Mouse (Mus musculus) cerebellum, adult 2 months (tissue): ENCODE measurements around the gene Sgk2.

Experiments
- CTCF ChIP-seq: fragments of 200-500 bp; IDR thresholded peaks from 2 replicates; pipeline ENCODE4 v1.5.1; 2011; ENCODE audit warnings: low read depth, mild to moderate bottlenecking, control low read depth, low read length, moderate library complexity, borderline replicate concordance; ENCODE audit not compliant: insufficient read depth
- POLR2A ChIP-seq: fragments of 200-500 bp; IDR thresholded peaks from 2 replicates; pipeline ENCODE4 v1.6.1; 2011; ENCODE audit warnings: low read length, control low read depth, borderline replicate concordance; ENCODE audit not compliant: insufficient read depth

GRCm38 (mm10) chr2:162973206-162973605 lies 13.9 kb upstream of the Sgk2 start:
- TF ChIP-seq POLR2A (no peak), CTCF (no peak)
